Mouse (Mus musculus) thymus, postnatal 0 days (tissue): Measurements from ENCODE around the gene Eri3. TPM values are rescaled to one million over a fixed set of nuclear protein-coding genes. Genes with fewer than 3 reads are reported as not detected.

ENCODE experiments used
- DNase-seq: peaks from one replicate; pipeline ENCODE4 v3.0.0-alpha.2; 2015; ENCODE audit warnings: low spot score
- polyA plus RNA-seq: library from polyadenylated mRNA; unstranded; fragments of >200 nt; fragmentation: Nextera tagmentation; extraction: Ambion mirVana; gene quantifications from 2 replicates; pipeline ENCODE4 v1.2.1, GENCODE M21; 2015

The Eri3 gene
- 79.4 and 79.9 TPM in 2 replicates for polyA plus RNA-seq

DNA sequence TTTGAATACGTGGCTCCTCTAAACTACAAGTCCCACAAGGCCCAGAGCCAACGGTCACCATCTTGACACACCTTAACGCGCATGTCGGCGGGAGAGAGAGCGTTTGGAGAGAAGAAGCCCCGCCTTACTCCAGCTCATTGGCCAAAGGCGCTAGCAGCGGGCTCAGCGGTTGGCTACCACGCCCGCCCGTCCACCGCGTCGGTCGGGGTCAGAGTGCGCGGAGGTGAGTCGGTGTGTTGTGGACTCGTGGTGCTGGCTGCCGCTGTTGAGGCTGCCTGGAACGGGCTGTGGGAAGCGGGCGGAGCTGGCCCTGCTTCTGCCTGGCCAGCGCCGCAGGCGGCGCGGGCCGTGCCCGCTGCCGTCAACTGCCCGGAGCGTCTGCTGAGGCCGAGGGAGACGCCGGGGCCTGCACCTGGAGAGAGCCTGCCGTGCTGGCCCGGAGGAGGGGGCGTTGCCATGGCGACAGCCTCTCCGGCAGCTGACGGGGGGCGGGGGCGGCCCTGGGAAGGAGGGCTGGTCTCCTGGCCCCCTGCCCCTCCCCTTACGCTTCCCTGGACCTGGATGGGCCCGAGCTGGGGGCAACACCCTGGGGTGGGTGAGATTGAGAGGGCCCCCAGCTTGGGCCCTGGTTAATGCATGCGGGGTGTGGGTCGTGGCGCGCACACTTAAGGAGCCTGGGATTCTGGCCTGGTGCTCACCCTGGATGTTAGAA is at the start of gene Eri3:
TSS of gene Eri3 (plus strand) at position 226 of the 712 bp plus-strand sequence.
- DNase-seq: peak; percentile 98

DNA sequence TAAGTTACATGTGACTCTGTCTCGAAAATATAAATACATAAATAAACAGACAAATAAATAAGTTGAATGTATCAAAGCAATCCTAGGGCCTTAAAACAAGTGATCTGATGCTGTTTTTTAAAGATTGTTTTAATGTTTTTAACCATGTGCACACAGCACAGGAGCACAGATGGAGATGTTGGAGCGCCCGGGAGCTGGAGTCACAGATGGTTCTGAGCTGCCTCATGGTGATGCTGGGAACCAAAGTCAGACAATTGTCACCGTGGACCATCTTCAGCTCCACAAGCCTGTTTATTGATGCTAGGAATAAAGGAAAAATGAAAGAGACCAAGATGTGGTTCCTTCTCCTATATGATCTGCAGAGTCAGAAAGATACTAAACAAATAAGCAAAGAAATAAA is 31.9 kb upstream of the Eri3 start:
- DNase-seq: no peak

DNA sequence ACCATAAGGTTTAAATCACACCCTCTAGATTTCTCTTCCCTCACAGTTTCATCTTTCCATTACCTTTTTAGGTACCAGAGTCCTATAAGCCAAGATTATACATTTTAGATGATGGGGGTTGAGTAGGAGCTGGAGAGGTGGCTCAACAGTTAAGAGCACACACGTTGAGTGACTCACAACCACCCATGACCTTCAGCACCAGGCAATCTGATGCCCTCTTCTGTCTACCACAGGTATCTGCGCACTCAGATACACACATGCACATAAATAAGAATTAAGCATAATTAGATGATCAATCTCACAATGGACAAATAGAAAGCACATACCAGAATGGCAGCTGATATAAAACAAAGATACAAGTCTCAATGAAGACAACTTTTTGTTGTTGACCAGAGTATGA is 28.8 kb upstream of the Eri3 start:
- DNase-seq: no peak

GRCm38 (mm10) chr4:117525990-117526389 is 24.2 kb upstream of the Eri3 start:
- no peak for DNase-seq

GRCm38 (mm10) chr4:117527116-117527899 is 22.9 kb upstream of the Eri3 start:
- DNase-seq: no peak

DNA sequence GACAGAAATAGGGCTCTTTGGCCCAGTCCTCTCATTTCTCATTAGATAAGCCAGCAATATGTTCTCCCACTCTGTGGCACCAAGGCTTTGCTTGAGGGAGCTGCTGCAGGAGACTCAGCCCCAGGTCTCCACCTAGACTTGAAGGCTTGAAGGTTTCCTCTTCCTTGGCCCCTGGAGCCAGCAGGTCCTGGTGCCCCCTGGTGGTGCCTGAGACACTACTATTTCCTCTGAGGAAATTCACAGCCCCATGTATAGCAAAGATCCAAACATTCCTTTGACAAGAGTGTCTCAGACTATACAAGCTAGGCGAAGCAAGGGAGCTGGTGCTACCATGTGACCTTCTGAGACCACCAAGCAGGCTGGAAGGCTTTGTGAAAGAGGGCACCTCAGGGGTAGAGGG is 22.2 kb upstream of the Eri3 start:
- DNase-seq: peak; percentile 79

GRCm38 (mm10) chr4:117529843-117530242 is 20.3 kb upstream of the Eri3 start:
- no peak for DNase-seq

- no peak for DNase-seq
Measured at GRCm38 (mm10) chr4:117535496-117536200, 14.5 kb upstream of the Eri3 start.

DNA sequence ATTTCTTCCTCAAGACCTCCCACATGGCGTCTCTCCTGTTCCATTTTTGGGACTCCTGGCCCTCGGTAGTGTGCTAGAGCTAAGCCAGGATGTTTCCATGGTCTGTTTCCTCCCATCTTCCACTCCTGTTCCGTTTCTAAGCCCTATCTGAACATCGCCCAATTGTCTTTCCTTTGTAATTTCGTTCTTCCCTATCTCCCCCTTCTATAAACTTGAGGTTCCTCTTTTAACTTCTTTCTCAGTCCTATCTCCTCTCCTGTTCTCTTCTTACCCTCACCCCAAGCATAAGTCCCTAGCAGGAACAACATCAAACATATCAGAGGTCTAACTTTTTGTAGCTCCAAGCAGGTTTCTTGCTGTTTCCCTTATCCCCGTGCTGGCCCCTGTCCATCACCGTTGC is 13.2 kb upstream of the Eri3 start:
- no peak for DNase-seq

DNA sequence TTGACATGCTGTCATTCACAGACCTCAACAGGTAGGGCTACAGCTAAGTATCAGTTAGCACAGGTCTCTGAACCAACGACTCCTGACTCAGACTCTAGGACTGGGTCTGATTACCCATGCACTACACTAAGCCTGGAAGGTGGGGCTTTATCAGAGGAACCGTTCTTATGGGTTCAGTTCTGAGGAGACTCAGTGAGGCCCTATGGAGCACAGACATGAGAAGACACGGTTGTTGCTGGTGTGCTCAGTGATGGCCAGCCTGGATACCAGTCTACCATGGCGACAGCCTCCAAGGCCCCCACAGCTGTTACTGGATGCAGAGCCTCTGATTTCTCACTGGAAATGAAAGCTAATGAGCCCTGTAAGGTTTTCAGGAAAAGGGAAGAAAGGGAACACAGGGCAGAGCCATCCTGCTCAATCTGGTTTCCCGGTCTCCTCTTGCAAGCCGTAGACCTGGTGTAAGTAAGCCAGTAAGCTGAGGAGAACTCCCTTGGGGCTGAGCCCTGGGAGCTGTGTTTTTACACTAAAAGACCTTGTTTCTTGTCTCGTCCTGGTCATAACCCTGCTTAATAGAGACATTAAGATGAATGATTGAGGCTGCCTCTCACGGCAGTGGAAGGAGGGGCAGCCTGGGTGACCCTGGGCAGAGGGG is 10.7 kb upstream of the Eri3 start:
- no peak for DNase-seq

DNA sequence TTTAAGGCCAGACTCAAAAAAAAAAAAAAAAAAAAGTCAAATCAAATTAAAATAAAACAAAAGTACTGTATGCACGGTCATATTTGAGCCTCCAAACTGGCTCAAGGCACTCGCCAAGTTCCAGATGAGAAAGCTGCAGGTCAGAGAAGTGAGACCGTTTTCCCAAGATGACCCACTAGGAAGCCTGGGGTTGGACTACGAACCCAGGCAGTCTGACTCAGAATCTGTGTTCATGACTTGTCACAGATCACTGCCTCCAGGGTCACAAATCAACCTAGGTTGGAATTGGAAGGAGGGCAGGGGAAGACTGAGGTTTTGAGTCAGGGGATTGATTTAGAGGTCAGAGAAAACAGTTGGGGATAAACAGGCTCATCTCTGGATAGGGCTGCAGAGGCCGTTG is 9.6 kb upstream of the Eri3 start:
- no peak for DNase-seq

- no peak for DNase-seq
Measured at GRCm38 (mm10) chr4:117545448-117545847, 4.7 kb upstream of the Eri3 start.

DNA sequence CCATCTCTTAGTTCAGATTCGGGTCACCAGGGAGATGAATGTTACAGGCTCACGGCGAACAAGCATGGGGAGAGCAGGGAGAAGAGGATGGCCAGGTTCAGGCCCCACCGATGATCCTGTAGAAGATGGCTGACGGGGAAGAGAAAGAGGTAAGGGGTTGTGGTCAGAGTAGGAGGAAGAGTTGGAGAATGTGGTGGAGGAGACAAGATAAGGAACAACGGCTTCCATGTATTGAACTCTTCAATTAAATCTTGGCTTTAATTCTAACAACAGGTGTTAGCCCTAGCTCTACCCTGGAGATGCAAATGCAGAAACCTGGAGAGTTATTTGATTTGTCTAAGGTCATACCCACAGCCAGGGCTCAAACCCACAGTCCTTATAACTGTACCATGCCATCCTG is 3.5 kb upstream of the Eri3 start:
- no peak for DNase-seq

DNA sequence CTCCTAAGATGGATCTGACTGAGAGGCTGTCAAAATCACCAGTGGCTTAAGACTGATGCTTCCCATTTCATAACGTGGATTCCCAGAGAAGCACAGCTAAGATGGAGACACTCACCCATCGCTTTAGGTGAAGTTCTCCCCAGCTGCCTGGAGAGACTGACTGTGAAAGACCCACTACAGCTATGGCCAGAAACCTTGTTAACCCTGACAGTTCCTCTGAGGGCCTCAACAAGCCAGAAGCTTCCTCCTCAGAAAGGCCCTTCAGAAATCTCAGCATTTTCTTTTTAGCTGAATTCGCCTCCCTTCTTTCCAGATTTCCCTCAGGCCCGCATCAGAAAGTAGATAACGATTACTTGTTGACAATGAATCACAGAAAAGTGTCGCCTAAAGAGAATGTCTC is 589 bp upstream of the Eri3 start:
- DNase-seq: no peak

DNA sequence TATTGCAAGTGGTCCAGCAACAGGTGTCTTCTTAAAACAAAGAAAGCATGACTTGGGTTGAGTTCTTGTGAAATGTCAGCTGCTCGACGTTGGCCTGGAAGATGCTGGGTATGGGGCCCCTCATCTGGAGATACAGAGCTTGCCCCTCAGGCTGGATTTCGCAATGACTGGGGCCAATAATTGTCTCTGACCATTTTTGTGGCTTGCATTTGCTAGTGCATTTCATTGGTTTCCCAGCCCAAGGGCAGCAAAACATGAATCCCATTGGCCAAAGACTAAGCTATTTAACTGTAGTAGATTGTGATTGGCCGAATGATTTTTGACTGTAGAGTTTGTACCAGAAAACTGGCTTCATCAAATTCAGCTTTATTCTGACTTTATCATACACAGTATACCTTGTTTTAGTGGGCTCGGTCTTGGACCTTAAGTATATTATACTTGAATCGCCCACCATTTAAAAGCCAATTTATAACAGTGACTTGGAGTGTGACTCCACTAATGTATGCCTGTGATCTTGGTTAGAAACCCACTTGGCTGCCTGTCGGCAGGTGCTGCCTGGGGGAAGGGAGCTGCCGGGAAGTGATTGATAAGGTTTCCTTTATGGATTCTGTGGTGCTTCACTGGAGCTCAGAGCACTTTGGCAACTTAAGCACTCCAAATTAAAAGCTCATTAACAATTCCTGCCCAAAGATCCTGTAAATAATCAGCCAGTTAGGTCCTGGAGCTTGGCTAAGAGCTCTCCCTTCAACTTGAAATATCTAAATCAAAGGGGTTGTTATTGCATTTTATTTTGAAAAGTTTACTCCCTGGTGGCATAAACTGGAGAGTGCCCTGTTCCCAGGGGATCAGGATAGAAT is 1.2 kb downstream of the Eri3 start:
- DNase-seq: no peak

DNA sequence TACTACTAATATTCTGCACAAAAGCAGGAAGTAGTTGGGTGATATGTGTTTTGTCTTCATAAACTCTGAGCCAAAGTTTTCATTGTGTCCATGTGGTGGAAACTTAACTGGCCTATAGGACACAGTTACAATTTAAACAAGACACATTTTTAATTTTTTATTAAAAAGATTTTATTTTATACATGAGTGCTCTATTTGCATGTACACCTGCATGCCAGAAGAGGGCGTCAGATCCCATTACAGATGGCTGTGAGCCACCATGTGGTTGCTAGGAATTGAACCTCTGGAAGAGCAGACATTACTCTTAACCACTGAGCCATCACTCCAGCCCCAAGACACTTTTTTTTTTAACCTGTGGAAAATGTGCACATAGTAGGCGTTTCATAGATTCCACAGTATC is 5.3 kb downstream of the Eri3 start:
- no peak for DNase-seq

GRCm38 (mm10) chr4:117556372-117556771 is 6.2 kb downstream of the Eri3 start:
- DNase-seq: no peak

GRCm38 (mm10) chr4:117557068-117557645 is 7.0 kb downstream of the Eri3 start:
- no peak for DNase-seq

GRCm38 (mm10) chr4:117563967-117564366 is 13.8 kb downstream of the Eri3 start:
- no peak for DNase-seq

- DNase-seq: no peak
Measured at GRCm38 (mm10) chr4:117568846-117569245, 18.7 kb downstream of the Eri3 start.
